Comparison of ENCODE assay signal across 28 mouse cellular contexts in the genomic region with DNA sequence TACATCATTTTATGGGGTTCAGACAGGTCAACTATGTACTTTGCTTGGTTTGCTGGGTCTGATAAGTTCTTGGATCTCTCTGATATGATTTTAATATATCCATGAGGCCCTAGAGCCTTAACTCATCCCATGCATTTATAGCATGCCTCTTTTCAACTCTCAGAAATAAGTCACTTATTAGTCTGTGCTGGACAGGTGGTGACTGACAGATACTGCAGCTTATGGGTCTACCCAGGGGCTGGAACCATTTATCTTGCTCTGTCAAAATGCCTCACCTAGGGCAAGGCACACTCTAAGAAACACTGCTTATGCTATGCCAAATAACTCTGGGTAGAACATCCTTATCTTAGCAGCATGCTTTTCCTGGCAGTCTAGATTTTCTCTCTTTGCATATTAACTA.
"Had no signal": no experiment of that assay in that cellular context is flagged by ENCODE, and none has a peak within 500 bp of the region (broad histone marks: within the 10 kb centered on the region; RNA-seq: fewer than 3 reads in every experiment).

No protein-coding gene starts in this region.

- DNase-seq: cerebellum, adult 18-20 months; cerebellum, adult 2 months; cerebellum, adult 8-10 months; cerebellum, adult 9-10 months; cerebellum, adult 9-11 months; cerebellum, postnatal 10 days; cerebellum, postnatal 14 days; cerebellum, postnatal 25 days; cerebellum, postnatal 36 days; embryo, embryonic 11 days; forebrain, postnatal 0 days; gastrocnemius, postnatal 10 days; gastrocnemius, postnatal 14 days; gastrocnemius, postnatal 25 days; gastrocnemius, postnatal 36 days; heart, adult 11 months; heart, adult 18-20 months had no signal

- H3K4me3 ChIP-seq: embryonic facial prominence, embryonic 10.5 days; embryonic facial prominence, embryonic 12.5 days; embryonic facial prominence, embryonic 13.5 days; embryonic facial prominence, embryonic 15.5 days; erythroblast, embryonic 14.5 days; forebrain, embryonic 10.5 days; forebrain, embryonic 12.5 days; forebrain, embryonic 13.5 days; forebrain, embryonic 15.5 days had no signal

- H3K4me2 ChIP-seq: embryonic facial prominence, embryonic 12.5 days; embryonic facial prominence, embryonic 13.5 days; embryonic facial prominence, embryonic 15.5 days; forebrain, embryonic 12.5 days; forebrain, embryonic 13.5 days; forebrain, embryonic 15.5 days had no signal

- H3K9ac ChIP-seq: embryonic facial prominence, embryonic 12.5 days; embryonic facial prominence, embryonic 13.5 days; embryonic facial prominence, embryonic 15.5 days; forebrain, embryonic 12.5 days; forebrain, embryonic 13.5 days; forebrain, embryonic 15.5 days; forebrain, postnatal 0 days had no signal

- H3K27ac ChIP-seq: embryonic facial prominence, embryonic 10.5 days; embryonic facial prominence, embryonic 12.5 days; embryonic facial prominence, embryonic 13.5 days; embryonic facial prominence, embryonic 15.5 days; forebrain, embryonic 10.5 days; forebrain, embryonic 12.5 days; forebrain, embryonic 13.5 days; forebrain, embryonic 15.5 days had no signal

- H3K27me3 ChIP-seq: embryonic facial prominence, embryonic 12.5 days; embryonic facial prominence, embryonic 13.5 days; embryonic facial prominence, embryonic 15.5 days; forebrain, embryonic 12.5 days; forebrain, embryonic 13.5 days; forebrain, embryonic 15.5 days had no signal

- H3K4me1 ChIP-seq: embryonic facial prominence, embryonic 10.5 days; embryonic facial prominence, embryonic 12.5 days; embryonic facial prominence, embryonic 13.5 days; embryonic facial prominence, embryonic 15.5 days; forebrain, embryonic 10.5 days; forebrain, embryonic 12.5 days; forebrain, embryonic 13.5 days; forebrain, embryonic 15.5 days had no signal

- H3K36me3 ChIP-seq: embryonic facial prominence, embryonic 10.5 days; embryonic facial prominence, embryonic 12.5 days; embryonic facial prominence, embryonic 13.5 days; embryonic facial prominence, embryonic 15.5 days; forebrain, embryonic 10.5 days; forebrain, embryonic 12.5 days; forebrain, embryonic 15.5 days had no signal

- H3K9me3 ChIP-seq: embryonic facial prominence, embryonic 10.5 days; embryonic facial prominence, embryonic 12.5 days; embryonic facial prominence, embryonic 13.5 days; embryonic facial prominence, embryonic 15.5 days; forebrain, embryonic 10.5 days; forebrain, embryonic 12.5 days; forebrain, embryonic 13.5 days; forebrain, embryonic 15.5 days had no signal

- ATAC-seq: forebrain, embryonic 13.5 days; forebrain, embryonic 14.5 days; forebrain, embryonic 15.5 days; forebrain, embryonic 16.5 days; forebrain, postnatal 0 days had no signal
